Mouse (Mus musculus) spleen, postnatal 4 days (tissue): Measurements from ENCODE around the gene Emc10.
A peak's percentile ranks its signal among the peaks of the same experiment; 100 is the strongest.

Source experiments
- DNase-seq, 2 experiments: peaks; one replicate each; pipeline ENCODE4 v3.0.0; 2022; ENCODE audit warnings: low spot score in 2 of 2

The Emc10 gene

DNA sequence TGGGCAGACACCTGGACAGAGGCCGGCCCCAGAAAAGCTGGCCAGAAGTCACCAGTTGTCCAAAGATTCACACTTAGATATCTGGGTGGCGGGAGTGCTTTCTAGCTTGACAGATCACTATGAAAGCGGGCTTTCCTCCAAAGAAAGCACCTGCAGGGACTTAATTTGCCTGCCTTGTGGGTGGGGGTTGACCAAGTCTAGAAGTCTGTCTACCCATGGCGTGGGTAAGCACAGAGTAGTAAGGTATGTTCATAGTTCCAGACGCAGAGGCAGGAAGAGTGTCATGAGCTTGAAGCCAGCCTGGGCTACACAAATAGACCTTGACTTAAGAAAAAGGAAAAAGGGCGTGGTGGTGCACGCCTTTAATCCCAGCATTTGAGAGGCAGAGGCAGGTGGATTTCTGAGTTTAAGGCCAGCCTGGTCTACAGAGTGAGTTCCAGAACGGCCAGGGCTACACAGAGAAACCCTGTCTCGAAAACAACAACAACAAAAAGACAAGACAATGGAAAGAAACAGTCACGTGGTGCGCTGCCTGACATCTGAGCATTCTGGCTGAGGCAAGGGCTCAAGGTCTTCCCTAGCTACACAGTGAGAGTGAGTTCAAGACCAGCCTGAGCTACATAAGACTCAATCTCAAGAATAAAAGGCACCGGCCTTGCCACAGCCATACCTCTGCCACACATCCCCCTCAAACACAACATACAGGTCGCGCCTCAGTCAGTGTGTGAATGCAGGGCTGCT is 30.3 kb upstream of the Emc10 start:
- DNase-seq = no peak

DNA sequence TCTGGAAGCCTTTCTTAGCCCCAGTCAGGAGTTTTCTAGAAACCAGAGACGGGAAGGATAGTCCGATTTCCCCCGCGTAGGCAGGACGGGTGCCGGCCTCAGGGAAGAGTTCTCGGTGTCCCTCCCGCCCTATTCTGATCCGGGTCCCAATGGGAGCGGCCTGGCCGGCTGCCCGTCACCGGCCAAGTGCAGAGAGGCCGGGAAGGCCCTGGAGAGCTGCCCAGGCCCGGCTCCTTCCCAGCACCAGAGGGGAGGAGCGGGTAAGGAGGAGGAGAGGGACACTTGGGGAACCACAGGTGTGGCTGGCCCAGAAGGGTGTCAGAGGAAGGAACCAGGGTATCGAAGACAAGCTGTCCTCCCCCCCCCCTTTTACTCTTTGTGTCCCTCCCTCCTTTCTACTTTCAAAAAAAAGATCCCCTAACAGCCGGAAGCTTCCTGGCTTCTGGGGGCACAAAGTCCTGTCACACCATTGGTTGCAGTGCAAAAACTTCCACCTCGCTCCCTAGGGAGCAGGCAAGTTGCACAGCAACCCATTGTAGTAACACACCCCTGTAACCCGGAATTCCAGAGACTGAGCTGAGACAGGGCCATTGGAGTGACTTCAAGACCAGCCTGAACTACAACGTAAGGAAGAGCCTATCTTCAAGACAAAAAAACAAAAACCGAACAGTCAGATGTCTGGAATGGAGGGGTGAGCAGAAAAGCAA is 28.9 kb upstream of the Emc10 start:
- no peak for DNase-seq

DNA sequence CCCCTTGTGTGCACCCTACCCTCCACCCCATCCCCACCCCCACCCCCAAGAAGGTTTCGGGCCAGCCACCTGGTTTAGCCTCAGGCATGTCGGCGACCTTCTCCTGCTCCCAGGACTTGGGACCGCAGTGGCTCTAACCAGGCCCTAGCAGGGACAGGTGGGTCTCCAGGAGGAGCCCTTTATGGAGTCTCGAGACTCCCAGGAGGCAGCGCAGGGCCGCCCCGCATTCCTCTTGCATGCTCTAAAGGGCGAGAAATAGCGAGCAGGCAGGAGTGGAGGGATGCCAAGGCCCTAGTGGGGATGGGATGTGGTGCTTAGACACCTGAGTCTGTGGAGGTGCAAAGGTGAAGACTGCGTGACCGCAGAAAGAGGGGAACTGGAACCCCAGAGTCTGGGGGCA is 28.2 kb upstream of the Emc10 start, which contains the start of gene Mybpc2:
Mybpc2 (minus strand) TSS at position 155 of the 400 bp plus-strand sequence.
- DNase-seq = no peak

DNA sequence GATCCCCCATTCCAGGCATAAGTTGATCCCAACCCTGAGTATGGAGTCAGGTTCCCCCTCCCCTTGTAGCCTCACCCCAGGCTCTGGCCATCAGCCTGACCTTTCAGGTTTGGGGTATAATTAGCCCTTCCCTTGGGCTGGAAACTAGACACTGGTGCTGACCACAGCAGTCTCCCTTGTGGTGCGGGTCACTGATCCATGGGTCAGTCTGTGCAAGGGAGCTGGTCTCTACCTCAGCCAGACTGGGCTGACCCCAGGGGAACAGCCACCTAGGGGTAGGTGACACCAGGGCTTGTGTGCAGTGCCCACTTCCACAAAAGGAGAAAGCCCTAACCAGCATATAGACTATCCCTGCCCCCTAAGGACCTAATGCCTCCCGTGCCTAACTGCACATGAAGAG is 26.7 kb upstream of the Emc10 start:
- no peak for DNase-seq

GRCm38 (mm10) chr7:44521710-44522109 is 25.4 kb upstream of the Emc10 start:
- DNase-seq = peak; percentile 68 to 85

DNA sequence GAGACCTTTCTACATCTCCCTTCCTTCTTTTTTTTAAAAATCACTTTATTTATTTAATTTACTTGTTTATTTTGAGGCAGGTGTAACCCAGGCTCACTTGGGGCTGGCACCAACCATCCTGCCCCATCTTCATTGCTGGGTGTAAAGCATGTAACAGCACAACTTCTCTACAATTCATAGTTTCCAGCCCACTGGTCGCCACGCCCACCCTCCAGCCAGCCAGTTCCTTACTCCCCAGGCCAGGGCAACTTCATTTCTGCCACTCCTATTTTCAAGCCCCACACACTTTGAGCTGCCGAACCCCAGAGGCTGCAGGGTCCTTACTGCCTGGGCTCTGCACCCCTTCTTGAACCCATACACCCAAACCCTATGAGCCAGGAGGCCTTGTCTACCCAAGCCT is 24.7 kb upstream of the Emc10 start:
- no peak for DNase-seq

- DNase-seq = no peak
Measured at GRCm38 (mm10) chr7:44519240-44519913, 23.0 kb upstream of the Emc10 start.

DNA sequence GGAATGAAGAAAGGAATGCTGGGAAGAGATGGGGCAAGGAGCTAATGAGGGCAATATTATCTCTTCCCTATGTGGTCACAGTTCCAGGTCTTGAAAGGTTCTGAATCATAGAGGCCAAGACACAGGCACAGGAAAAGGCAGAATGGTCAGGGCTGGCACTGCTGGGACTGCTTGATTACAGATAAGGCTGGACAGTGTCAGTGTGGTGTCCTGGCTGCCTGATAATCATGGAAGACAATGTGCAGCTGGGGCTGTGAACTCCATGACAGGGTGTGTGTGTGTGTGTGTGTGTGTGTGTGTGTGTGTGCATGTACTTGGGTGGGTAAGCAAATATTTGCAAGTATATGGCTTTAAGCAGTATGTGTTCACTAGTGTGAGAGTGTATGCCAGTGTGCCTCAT is 11.2 kb upstream of the Emc10 start:
- no peak for DNase-seq

DNA sequence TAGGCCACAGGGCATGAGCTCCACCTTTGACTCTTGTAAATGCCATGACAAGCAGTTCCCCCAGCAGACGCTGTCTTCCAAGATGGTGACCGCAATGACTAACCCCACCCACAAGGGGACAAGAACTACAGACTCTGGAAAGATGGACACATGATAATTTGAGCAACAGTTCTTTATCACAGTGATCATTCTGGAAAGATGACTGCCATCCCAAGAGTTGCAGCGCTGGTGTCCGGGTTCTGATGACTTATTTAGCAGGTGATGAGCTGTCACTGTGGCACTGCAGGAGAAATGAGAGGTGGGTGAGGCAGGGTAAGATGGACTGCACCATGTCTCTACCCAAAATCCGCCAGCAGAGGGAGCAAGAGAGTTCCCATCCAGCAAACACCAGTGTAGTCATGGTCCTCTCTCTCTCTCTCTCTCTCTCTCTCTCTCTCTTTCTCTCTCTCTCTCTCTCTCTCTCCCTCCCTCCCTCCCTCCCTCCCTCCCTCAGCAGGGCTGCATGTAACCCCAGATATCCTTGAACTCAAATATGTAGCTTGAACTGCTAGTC is 5.3 kb upstream of the Emc10 start:
- DNase-seq = peak; percentile 74 to 93

DNA sequence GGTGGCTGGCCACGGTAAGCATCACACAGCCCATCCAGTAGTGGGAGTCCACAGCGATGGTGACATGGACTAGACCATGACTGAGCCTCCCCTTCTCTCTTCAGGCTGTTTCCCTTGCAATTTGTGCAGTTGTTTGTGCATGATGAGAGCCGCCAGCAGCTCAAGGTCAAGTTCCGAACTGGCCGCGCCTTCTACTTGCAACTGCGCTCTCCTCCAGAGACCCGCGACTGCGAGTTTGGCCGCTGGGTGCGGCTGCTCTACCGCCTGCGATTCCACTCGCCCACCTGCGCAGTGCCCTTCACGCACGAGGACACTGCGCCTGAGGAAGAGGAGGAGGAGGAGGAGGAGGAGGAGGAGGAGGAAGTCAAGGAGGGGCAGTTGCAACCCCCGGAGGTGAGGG is 3.7 kb upstream of the Emc10 start:
- peak in 1 of 2 experiments; percentile 10 for DNase-seq

GRCm38 (mm10) chr7:44498922-44499321 is 2.6 kb upstream of the Emc10 start:
- no peak for DNase-seq

DNA sequence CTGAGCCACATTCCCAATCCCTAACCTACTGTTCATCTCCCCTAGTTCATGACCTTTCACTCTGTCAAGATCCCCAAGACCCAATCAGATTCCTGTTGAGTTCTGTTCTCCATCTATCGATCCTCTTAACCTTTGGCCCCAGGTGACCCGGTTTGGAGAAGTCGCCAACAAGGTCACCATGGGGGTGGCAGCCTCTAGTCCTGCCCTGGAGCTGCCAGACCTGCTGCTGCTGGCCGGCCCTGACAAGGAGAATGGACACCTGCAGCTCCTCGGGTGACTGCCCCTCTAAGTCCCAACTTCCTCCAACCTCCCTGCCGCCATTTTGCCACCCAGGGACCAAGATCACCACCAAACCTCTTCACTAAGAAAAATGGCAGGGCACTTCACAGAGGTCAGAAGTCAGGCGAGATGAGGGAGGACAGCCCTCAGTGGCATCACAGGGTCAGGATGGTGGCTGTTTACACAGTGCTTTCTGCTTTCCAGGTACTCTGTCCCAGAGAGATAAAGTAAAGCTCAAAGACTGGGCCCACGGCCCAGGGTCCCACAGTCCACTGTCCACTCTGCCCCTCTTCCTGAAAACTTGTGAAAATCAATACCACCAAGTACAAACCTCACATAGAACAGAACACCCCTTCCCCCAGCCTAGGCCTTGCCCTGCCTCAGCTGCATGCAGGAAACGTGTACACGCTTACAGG is 1.2 kb upstream of the Emc10 start:
- DNase-seq = no peak

DNA sequence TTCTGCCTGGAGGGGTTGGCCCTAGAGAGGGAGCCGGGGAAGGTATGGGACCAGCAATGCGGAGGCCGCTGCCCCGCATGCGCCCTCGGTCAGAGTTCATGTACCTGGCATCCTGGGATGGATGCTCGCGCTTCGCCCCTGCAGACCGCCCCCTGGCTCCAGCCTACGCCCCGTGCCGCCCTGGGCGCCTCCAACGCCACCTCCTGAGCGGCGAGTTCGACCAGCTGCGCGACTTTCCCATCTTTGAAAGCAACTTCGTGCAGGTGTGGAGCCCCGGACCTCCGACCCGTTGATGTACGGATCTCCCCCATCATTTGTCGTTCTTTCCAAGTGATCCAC is 411 bp upstream of the Emc10 start:
- DNase-seq = no peak

DNA sequence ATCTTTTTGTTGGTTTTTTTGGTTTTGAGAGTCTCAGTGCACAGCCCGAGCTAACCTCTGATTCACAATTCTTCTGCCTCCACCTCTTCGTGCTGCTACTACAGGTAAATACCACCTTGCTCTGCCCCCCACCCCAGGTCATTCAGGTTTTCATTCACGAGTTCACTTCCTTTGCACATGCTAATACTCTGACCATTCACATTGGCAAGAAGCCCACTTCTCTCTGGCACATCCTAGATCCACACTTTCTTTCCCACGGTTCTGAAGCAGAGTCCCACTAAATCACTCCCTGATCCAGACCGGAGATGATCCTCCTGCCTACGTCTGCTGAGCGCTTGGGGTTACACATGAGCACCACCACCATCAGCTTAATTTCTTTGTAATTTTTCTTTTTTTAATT is 1.2 kb downstream of the Emc10 start:
- DNase-seq = no peak

DNA sequence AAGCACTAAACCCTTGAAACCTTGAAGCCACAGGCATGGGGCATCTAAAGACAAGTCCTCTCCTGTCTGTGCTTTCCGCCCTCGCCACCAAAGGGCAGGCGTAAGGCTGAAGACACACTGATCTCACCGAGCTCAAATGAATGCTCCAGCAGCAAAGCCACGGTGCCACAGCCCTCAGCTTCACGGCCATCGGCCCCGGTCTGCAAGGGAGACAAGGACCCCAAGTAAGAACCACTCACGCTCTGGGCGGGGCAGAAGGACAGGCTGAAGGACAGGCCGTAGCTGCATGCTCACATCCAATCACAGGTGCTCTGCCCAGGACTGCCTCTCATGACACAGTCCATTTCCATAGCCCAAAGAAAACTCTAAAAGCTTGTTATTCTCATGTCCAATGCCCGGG is 1.6 kb downstream of the Emc10 start:
- DNase-seq = no peak

DNA sequence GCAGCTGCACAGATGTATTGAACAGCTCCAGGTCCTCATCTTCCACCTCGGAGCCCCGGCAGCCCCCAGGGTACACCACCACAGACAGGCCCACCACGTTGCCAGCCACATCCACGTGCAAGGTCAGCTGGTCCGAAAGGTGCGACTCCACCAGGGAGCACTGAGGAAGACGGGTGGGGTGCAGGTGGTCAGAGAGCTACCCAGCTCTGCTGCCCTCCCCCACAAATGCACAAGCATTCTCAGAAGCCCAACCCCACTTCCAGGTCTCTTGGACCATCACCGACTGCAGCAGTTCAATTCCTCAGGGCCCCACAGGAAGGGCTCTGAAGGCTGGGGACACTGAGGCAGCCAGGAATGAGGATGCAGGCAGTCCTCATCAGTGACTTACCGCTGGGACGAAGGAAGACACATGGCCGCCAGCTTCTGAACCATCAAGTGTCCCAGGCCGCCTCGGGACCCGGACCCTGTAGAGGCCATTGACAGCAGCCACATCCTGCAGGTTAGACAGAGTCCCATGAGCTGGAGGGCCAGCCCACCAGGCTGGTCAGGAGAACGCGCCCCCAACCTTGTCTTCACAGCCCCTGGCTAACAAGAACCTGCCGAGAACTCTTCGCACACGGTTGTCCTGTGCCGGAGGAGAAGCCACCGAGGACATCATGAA is 4.0 kb downstream of the Emc10 start:
- no peak for DNase-seq

DNA sequence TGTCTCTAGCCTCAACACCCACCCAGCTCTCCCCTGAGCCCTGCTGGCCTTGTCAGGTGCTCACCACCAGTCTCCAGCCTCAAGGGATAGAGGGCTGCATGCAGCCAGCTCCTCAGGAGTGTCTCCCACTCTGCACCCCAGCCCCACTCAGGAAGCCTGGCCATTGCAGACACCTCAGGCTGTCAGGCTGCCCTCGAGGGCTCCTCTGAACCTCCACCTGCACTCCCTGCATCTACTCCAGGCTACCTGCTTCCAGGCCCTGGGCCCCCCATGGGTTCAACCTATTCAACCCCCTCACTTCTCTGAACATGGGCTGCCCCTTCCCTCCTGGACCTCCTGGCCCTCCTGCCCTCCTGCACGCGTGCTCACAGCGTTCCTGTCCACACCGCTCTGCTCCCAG is 4.9 kb downstream of the Emc10 start:
- no peak for DNase-seq

GRCm38 (mm10) chr7:44490281-44490680 is 6.0 kb downstream of the Emc10 start:
- DNase-seq = peak in 1 of 2 experiments; percentile 14

- DNase-seq = peak in 1 of 2 experiments; percentile 10
Measured at GRCm38 (mm10) chr7:44488545-44488944, 7.8 kb downstream of the Emc10 start.

- peak in 1 of 2 experiments; percentile 11 for DNase-seq
Measured at GRCm38 (mm10) chr7:44487936-44488335, 8.4 kb downstream of the Emc10 start.

GRCm38 (mm10) chr7:44486927-44487575 is 9.3 kb downstream of the Emc10 start:
- DNase-seq = peak in 1 of 2 experiments; percentile 11
